Mouse (Mus musculus) heart, adult 11 months (tissue): ENCODE results near the gene Veph1.

ENCODE experiments used
- DNase-seq: peaks from one replicate; pipeline ENCODE4 v3.0.0; 2022

Gene Veph1

DNA sequence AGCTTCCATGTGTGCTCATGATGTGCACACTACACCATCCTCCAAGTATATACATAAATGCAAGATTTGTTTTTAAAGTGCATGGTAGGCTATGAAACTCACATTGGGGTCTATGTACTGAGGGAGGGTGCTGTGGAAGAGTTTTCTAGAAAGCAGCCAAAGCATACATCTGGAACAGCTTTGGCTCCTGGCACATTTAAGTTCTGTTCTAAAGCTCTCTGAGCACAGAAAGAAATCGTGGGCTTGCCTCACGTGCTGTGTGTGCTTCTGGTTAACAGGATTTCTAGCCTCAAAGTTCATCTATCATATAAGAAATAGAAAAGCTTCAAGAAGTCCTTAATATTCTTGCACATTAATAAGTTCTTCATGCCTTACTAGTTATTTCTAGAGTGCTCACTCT is 204.9 kb downstream of the Veph1 start:
- DNase-seq = peak; percentile 34

DNA sequence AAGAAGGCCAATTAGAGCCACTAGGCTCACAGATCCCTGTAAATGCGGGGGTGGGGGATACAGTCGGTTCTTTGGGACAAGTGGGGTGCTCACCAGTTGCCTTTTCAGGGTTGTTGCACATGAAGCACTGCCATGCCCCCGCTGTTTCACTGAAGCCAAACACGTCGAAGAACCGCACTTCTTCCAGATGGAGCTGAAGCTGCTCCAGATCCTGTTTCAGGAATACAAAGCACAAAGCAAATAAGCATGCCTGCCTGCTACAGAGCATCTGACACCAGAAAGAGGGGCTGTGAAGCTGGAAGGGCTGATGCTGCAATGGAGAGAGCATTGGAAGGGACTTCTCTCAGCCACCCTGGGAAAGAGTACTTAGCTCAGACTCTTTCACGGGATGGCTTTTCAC is 209.0 kb downstream of the Veph1 start:
- DNase-seq = peak; percentile 80

DNA sequence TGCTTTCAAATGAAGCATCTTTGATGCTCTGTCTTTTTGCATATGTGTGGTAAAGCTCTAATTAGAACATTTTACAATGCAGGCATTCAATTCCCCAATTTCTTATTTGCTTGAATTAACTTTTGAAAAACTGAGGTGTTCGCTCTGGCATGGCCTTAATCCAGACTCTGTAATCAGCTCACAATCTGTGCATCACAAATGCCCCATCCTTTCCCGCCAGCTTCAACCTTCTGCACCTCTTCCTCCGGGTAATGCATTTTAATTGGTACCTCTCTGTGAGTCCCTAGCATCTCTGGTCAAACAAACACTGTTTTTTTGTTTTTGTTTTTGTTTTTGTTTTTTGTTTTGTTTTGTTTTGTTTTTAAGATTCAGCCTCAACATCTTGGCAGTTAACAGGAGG is 212.8 kb downstream of the Veph1 start:
- no peak for DNase-seq

- DNase-seq = peak; percentile 37
These were observed 213.2 kb downstream of the Veph1 start for GRCm38 (mm10) chr3:66083407-66083806.

GRCm38 (mm10) chr3:66082975-66083374 is 213.7 kb downstream of the Veph1 start:
- no peak for DNase-seq

DNA sequence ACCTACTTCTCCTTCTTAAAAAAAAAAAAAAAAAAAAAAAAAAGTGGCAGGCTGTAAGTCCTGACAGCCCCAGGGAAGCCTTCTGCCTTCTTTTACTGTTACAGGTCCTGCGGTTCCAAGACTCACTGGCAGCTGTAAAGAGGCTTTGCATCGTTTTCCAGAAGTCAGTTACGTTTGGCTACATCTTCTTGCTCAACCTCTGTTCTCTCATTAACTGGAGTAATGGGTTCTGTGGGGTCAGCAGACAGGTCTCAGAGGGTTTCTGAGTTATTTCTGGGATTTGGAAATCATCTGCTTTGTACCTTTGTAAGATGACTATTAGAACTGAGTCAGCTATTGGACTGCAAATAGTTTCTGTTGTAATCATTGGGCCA is 215.3 kb downstream of the Veph1 start:
- DNase-seq = peak; percentile 29

DNA sequence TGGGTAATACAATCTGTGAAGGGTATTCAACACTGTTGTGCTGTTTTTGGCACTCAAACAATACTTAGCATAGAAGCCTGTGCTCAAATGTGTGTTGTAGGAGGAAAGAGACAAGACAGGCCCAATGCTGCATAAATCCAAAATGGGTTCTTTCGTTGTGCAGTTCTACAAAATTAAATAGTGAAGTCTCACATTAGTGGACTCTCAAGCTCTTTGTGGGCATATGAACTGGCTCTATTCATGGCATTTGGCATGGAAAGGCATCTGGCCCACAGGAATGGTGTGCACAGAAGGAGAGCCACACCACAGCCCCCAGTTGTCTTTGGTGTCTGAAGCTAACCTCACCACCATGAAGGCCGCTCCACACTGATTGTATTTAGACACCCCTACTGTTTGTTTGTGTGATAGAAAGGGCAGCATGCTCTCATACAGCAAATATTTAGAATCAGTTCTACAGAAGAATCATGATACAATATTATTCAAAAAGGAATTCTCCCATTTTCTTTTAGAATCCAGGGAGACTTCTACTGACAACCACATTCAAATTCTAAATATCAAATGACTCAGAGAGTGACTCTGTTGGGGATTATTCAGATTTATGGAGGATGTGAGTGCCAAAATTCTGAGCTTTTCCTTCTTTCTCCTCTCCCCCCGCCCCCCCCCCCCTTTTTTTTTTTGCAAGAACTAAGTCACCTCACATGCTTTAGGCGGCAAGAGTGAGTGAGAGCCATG is 215.8 kb downstream of the Veph1 start:
- peak; percentile 24 for DNase-seq

- DNase-seq = peak; percentile 51
These were observed 216.8 kb downstream of the Veph1 start for GRCm38 (mm10) chr3:66079886-66080285.

DNA sequence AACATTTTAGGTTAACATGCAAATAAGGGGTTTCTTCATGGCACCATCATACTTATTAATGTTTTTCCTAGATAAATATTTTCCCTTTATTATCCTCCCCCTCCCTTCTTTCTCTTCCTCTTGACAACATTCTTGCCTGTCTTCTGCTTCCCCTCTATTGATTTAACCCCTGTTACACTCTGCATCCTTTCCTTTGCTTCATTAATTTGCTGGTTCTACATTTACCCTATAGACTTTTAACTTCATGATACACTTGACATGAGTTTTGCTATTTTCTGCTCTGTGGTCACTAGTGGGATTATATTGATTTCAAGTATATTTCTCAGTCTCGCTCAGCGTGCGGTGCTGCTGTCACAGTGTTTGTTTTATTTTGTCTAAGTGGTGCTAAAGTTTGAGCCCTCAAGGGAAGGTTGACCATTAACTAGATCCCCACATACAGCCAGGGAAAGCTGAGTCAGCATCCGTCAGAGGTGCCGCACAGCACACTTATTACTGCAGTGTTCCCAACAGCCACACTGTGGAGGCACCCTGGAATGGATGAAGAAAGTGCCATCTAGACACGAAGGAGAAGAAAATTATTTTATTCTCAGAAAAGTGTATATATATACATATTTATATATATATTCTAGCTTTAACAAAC is 217.6 kb downstream of the Veph1 start:
- DNase-seq = peak; percentile 76

- DNase-seq = peak; percentile 81
These were observed 218.5 kb downstream of the Veph1 start for GRCm38 (mm10) chr3:66078026-66078721.

- DNase-seq = no peak
These were observed 226.4 kb downstream of the Veph1 start for GRCm38 (mm10) chr3:66070274-66070673.

GRCm38 (mm10) chr3:66063881-66064280 is 232.8 kb downstream of the Veph1 start:
- DNase-seq = no peak

GRCm38 (mm10) chr3:66056912-66057311 is 239.7 kb downstream of the Veph1 start:
- DNase-seq = no peak

GRCm38 (mm10) chr3:66055652-66056051 is 241.0 kb downstream of the Veph1 start:
- no peak for DNase-seq

DNA sequence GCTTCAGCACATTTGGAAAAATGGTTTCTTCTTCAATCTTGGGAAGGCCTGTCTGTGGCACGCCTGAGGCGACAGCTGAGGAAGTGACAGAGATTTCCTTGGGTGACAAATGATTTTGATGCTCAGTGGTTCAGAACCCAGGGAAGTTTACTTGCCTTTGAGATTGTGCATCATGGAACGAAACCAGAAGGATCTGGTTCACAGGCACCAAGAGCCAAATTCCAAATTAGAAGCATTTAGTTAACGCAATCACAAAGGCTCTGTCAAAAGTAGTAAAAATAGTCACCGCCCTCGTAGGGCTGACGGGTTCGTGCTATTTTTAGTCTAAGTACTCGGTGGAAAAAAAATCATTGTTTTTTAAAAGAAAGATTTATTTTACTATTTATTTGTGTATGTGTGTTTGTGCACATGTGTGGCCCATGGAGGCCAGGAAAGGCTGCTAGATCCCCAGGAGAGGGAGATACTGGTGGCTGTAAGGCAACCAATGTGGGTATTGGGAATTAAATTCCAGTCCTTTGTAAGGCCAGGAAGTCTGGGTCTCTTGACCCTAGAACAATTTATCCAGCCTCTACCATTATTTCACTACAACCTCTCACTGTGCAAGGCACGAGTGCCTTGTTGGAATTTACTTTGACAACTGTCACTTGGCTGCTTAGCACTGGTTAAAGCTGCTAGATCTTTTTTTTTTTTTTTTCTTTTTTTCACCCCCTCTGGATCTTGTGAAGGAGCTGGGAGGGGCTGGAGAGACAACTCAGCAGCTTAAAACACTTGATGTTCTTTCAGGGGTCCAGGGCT is 246.3 kb downstream of the Veph1 start:
- DNase-seq = peak; percentile 88

- DNase-seq = no peak
These were observed 255.7 kb downstream of the Veph1 start for GRCm38 (mm10) chr3:66040857-66041494.

DNA sequence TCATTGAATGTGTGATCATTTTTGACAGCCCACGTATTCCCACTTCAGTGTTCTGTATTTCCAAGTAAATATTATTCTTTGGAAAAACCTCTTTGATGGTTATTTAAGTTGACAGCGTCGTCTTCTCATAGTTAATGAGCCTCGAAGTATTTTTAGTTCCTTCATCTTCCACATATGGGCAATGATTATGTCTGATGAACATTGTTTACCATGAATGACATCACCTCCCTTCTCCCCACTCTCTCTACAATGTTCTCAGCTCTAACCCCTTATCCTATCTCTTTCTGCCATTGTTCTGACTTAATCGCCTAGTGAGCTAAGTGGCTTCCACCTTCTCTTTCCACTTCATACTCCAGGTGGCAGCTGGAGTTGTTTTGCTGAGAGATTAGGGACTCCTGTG is 261.4 kb downstream of the Veph1 start:
- DNase-seq = no peak

GRCm38 (mm10) chr3:66033346-66033745 is 263.3 kb downstream of the Veph1 start:
- peak; percentile 91 for DNase-seq

GRCm38 (mm10) chr3:66025454-66025853 is 271.2 kb downstream of the Veph1 start:
- DNase-seq = no peak

- DNase-seq = no peak
These were observed 272.3 kb downstream of the Veph1 start for GRCm38 (mm10) chr3:66024220-66024792.

GRCm38 (mm10) chr3:66019171-66019570 is 277.5 kb downstream of the Veph1 start:
- peak; percentile 12 for DNase-seq
